Comparison of ENCODE assay signal across 18 mouse cellular contexts in genomic region chr7:84403371-84403770, GRCm38 (mm10). TPM values are rescaled to one million over a fixed set of nuclear protein-coding genes. Genes with fewer than 3 reads are reported as not detected.
DNase-seq lines count a peak whose midpoint lies in the region; ATAC-seq and TF ChIP-seq lines count a peak whose summit lies in the region.
"Had no signal": no experiment of that assay in that cellular context is flagged by ENCODE, and none has a peak within 500 bp of the region (broad histone marks: within the 10 kb centered on the region; RNA-seq: fewer than 3 reads in every experiment).

No protein-coding gene starts in this region.

- H3K36me3 ChIP-seq in forebrain, postnatal 0 days (ENCODE audit: insufficient read depth) = no peaks in the 10 kb centered on the region
- peaks cover 19% of the 10 kb centered on the region for H3K36me3 ChIP-seq in midbrain, embryonic 12.5 days
- H3K36me3 ChIP-seq in stomach, postnatal 0 days (ENCODE audit: control insufficient read depth, insufficient read depth, low read length) = no peaks in the 10 kb centered on the region
- H3K36me3 ChIP-seq: embryonic facial prominence, embryonic 13.5 days had no signal

- POLR2A ChIA-PET in Patski (lab: Charles Lee) = no interaction called here

- no peak overlapping the region for H3K9ac ChIP-seq in forebrain, postnatal 0 days
- no peak overlapping the region for H3K9ac ChIP-seq in midbrain, embryonic 12.5 days (replicated peaks)
- H3K9ac ChIP-seq in stomach, postnatal 0 days (ENCODE audit: low read length) = no peak overlapping the region
- H3K9ac ChIP-seq: embryonic facial prominence, embryonic 13.5 days; lung, embryonic 14.5 days had no signal

- H3K27me3 ChIP-seq in Patski = no peaks in the 10 kb centered on the region
- no peaks in the 10 kb centered on the region for H3K27me3 ChIP-seq in forebrain, postnatal 0 days (ENCODE audit: insufficient read depth, low read length)
- H3K27me3 ChIP-seq in midbrain, embryonic 12.5 days = no peaks in the 10 kb centered on the region
- H3K27me3 ChIP-seq in stomach, postnatal 0 days (ENCODE audit: control insufficient read depth, insufficient read depth, low read length) = no peaks in the 10 kb centered on the region
- H3K27me3 ChIP-seq: embryonic facial prominence, embryonic 13.5 days had no signal

- no peak for DNase-seq in Patski (ENCODE audit: low read depth, low spot score)
- peak; percentile 27 for DNase-seq in embryo, embryonic 10.5 days (ENCODE audit: low spot score)
- DNase-seq in forebrain, postnatal 0 days = no peak
- DNase-seq in right cerebral cortex, postnatal 25 days = no peak
- DNase-seq in spleen, adult 18-20 months = no peak
- no peak for DNase-seq in stomach, postnatal 0 days (ENCODE audit: low spot score)
- DNase-seq in gastrocnemius, adult 18-20 months (ENCODE audit: low spot score) = no peak
- DNase-seq: adrenal gland, postnatal 25 days; cerebellum, postnatal 10 days; gastrocnemius, postnatal 10 days; heart, postnatal 14 days; lung, embryonic 14.5 days; thymus, postnatal 36 days had no signal

- 0 out of 2 replicates have a peak overlapping the region, but pooled peaks have one; percentile 22 for H3K27ac ChIP-seq in forebrain, postnatal 0 days (ENCODE audit: low read depth, low read length)
- H3K27ac ChIP-seq in midbrain, embryonic 12.5 days (replicated peaks) = peak overlapping the region; percentile 58
- H3K27ac ChIP-seq in stomach, postnatal 0 days (replicated peaks) = no peak overlapping the region
- H3K27ac ChIP-seq: embryonic facial prominence, embryonic 13.5 days had no signal

- CTCF ChIA-PET in Patski (lab: Charles Lee) = no interaction called here

- peaks cover 37% of the 10 kb centered on the region for H3K4me1 ChIP-seq in forebrain, postnatal 0 days (ENCODE audit: insufficient read depth)
- H3K4me1 ChIP-seq in midbrain, embryonic 12.5 days = peaks cover 51% of the 10 kb centered on the region
- H3K4me1 ChIP-seq in stomach, postnatal 0 days (replicated peaks; ENCODE audit: control insufficient read depth, insufficient read depth) = no peaks in the 10 kb centered on the region

- TF ChIP-seq EP300 in stomach, postnatal 0 days (optimal IDR thresholded peaks at IDR 0.05) = no peak

- 12% methylated on average over 5 of the region's 5 CpGs for WGBS in forebrain, postnatal 0 days
- WGBS in midbrain, embryonic 12.5 days = 8% methylated on average over 5 of the region's 5 CpGs
- WGBS in stomach, postnatal 0 days = 44% methylated on average over 5 of the region's 5 CpGs

- TF ChIP-seq CTCF in Patski (IDR thresholded peaks at IDR 0.05) = no peak
- TF ChIP-seq CTCF in forebrain, postnatal 0 days (IDR thresholded peaks at IDR 0.05; ENCODE audit: low read depth) = no peak
- TF ChIP-seq CTCF in stomach, postnatal 0 days (IDR thresholded peaks at IDR 0.05; ENCODE audit: low read depth) = no peak

- peak; percentile 68 for ATAC-seq in Patski
- ATAC-seq in forebrain, postnatal 0 days = no peak; the same call in 1 of the 2 replicates
- peak; percentile 64 for ATAC-seq in midbrain, embryonic 12.5 days (ENCODE audit: low FRiP score, low read depth)
- no peak for ATAC-seq in stomach, postnatal 0 days (ENCODE audit: low FRiP score, low TSS enrichment)
- ATAC-seq: activated CD4-positive, CD25-positive, alpha-beta regulatory T cell, adult 4 months had no signal

- H3K4me2 ChIP-seq in forebrain, postnatal 0 days (ENCODE audit: low read depth) = no peak overlapping the region
- H3K4me2 ChIP-seq in midbrain, embryonic 12.5 days (replicated peaks) = 0 out of 2 replicates have a peak overlapping the region, but pooled peaks have one; percentile 9
- H3K4me2 ChIP-seq in stomach, postnatal 0 days (replicated peaks; ENCODE audit: low read depth) = no peak overlapping the region
- H3K4me2 ChIP-seq: embryonic facial prominence, embryonic 13.5 days; lung, embryonic 14.5 days had no signal

- H3K9me3 ChIP-seq in forebrain, postnatal 0 days (ENCODE audit: low read length) = no peaks in the 10 kb centered on the region
- no peaks in the 10 kb centered on the region for H3K9me3 ChIP-seq in midbrain, embryonic 12.5 days
- H3K9me3 ChIP-seq in stomach, postnatal 0 days (ENCODE audit: control insufficient read depth, low read length) = no peaks in the 10 kb centered on the region
- H3K9me3 ChIP-seq: embryonic facial prominence, embryonic 13.5 days had no signal

- no peak overlapping the region for H3K4me3 ChIP-seq in forebrain, postnatal 0 days (ENCODE audit: low read depth, low read length)
- H3K4me3 ChIP-seq in midbrain, embryonic 12.5 days = no peak overlapping the region
- no peak overlapping the region for H3K4me3 ChIP-seq in stomach, postnatal 0 days (ENCODE audit: low read depth, low read length)
- H3K4me3 ChIP-seq: embryonic facial prominence, embryonic 13.5 days had no signal

- in situ Hi-C loops in Patski (cut with MboI; ENCODE audit: low pct_unique_long_range_greater_than_20kb) = no loop called here

RNA-seq across cellular contexts. Expression of gene Arnt2, which starts 6.6 kb away (rescaled TPM):
- 118 TPM for polyA plus RNA-seq in Patski (2021)
- total RNA-seq in forebrain, postnatal 0 days (2014; rRNA removed) = 113 and 138 TPM in 2 replicates
- polyA plus RNA-seq in forebrain, postnatal 0 days (2015; fragmentation: Nextera tagmentation; extraction: Ambion mirVana) = 50.3 and 61.9 TPM in 2 replicates
- polyA plus RNA-seq in midbrain, embryonic 12.5 days (2016; fragmentation: Nextera tagmentation; extraction: Ambion mirVana) = 67.1 and 77.6 TPM in 2 replicates
- 0.89 and 0.94 TPM in 2 replicates for polyA plus RNA-seq in stomach, postnatal 0 days (2015; fragmentation: Nextera tagmentation; extraction: Ambion mirVana)
- 1 to 10 TPM in 1 of 2 experiments, under 1 TPM in 1; 0.48 to 1.2 TPM for total RNA-seq in gastrocnemius, adult 18-20 months (2021)
- total RNA-seq: liver, adult 2 months; megakaryocyte progenitor cell, adult 5-6 weeks had no signal
- polyA plus RNA-seq: liver, adult 2 months had no signal

Comparison
In these comparisons a context has a peak if more than half of its experiments do, and no peak if none do; other contexts are left out.
1. ATAC-seq: peak in Patski (single experiment) and midbrain, embryonic 12.5 days (single experiment); none in forebrain, postnatal 0 days (single experiment) and stomach, postnatal 0 days (single experiment).
2. RNA of gene Arnt2, which starts 6.6 kb away (polyA plus RNA-seq): 118 TPM in Patski (single experiment), 67.1 to 77.6 TPM in midbrain, embryonic 12.5 days and 50.3 to 61.9 TPM in forebrain, postnatal 0 days; 0.89 to 0.94 TPM in stomach, postnatal 0 days; every median in the first group is over 10 times any median in the second.